ENCODE assay signal across 23 mouse cellular contexts in genomic region chr11:117040829-117041228, GRCm38 (mm10).
"Had no signal": no experiment of that assay in that cellular context is flagged by ENCODE, and none has a peak within 500 bp of the region (broad histone marks: within the 10 kb centered on the region; RNA-seq: fewer than 3 reads in every experiment).

No protein-coding gene starts in this region.

- DNase-seq: kidney, adult 18-20 months; kidney, adult 9 months; kidney, postnatal 14 days; kidney, postnatal 4 days; layer of hippocampus, postnatal 36 days; liver, postnatal 0 days; lung, embryonic 14.5 days; right cerebral cortex, adult 18-20 months; right cerebral cortex, postnatal 14 days; right cerebral cortex, postnatal 4 days; thymus, adult 2 months; thymus, postnatal 14 days; thymus, postnatal 4 days had no signal

- H3K4me2 ChIP-seq: limb, embryonic 15.5 days; liver, embryonic 11.5 days; lung, embryonic 14.5 days; midbrain, embryonic 12.5 days; neural tube, embryonic 12.5 days had no signal

- H3K36me3 ChIP-seq: limb, embryonic 15.5 days; midbrain, embryonic 12.5 days; neural tube, embryonic 12.5 days had no signal

- ATAC-seq: intestine, embryonic 16.5 days; liver, postnatal 0 days; lung, postnatal 0 days; midbrain, embryonic 16.5 days had no signal

- H3K9me3 ChIP-seq: limb, embryonic 15.5 days; midbrain, embryonic 12.5 days; neural tube, embryonic 12.5 days had no signal

- H3K27ac ChIP-seq: limb, embryonic 15.5 days; liver, embryonic 14.5 days; macrophage; midbrain, embryonic 12.5 days; neural tube, embryonic 12.5 days; stomach, postnatal 0 days had no signal

- H3K9ac ChIP-seq: limb, embryonic 15.5 days; liver, embryonic 14.5 days; liver, postnatal 0 days; lung, embryonic 14.5 days; midbrain, embryonic 12.5 days; neural tube, embryonic 12.5 days had no signal

- H3K4me3 ChIP-seq: limb, embryonic 15.5 days; midbrain, embryonic 12.5 days; neural tube, embryonic 12.5 days had no signal
